Mouse (Mus musculus) heart, postnatal 0 days (tissue): ENCODE results near the gene Csf1.

ENCODE experiments used
- CTCF ChIP-seq: IDR thresholded peaks from 2 replicates; pipeline ENCODE4 v1.5.1; 2016; ENCODE audit warnings: antibody characterized with exemption, control low read depth, low read depth
- EP300 ChIP-seq: IDR thresholded peaks from 2 replicates; pipeline ENCODE4 v1.6.1; 2016; ENCODE audit warnings: antibody characterized with exemption, low read depth

- TF ChIP-seq CTCF (no peak), EP300 (no peak)
These were observed 56.4 kb downstream of the Csf1 start for GRCm38 (mm10) chr3:107703675-107704370.
